5 mouse cellular contexts compared by ENCODE assay signal in the genomic region with DNA sequence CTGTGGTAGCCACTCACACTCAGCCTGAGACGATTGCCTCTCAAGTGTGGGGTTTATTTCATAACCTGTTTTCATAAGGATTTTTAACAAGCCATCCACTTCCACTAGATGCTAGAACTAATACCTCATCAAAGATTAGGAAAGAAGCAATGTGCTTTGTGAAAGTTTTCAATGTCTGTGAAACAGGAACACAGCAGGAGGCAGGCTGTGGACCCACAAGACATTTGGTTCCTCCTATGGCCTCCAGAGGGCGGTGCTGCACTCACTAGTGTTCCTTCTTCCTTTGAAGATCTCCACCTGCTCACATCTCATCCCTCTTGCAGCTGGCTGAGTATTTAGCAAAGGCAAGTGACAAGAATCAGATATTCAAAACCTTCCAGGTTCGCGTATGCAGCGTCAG.
ATAC-seq lines count a peak whose summit lies in the region.

No protein-coding gene starts in this region.

- ATAC-seq in common myeloid progenitor, adult 5-6 weeks (replicated peaks; ENCODE audit: low read depth, poor library complexity, severe bottlenecking): peak; percentile 62; the same call in 1 of the 2 replicates
- ATAC-seq in granulocyte monocyte progenitor cell, adult 5-6 weeks (replicated peaks; ENCODE audit: poor library complexity, severe bottlenecking): peak; percentile 71
- ATAC-seq in megakaryocyte, adult 5-6 weeks (ENCODE audit: poor library complexity, severe bottlenecking): peak; percentile 67
- ATAC-seq in megakaryocyte progenitor cell, adult 5-6 weeks (replicated peaks; ENCODE audit: poor library complexity): peak; percentile 50; the same call in 1 of the 2 replicates
- ATAC-seq in megakaryocyte-erythroid progenitor cell, adult 5-6 weeks (replicated peaks; ENCODE audit: low FRiP score, low TSS enrichment, poor library complexity, severe bottlenecking): 0 out of 2 replicates have a peak, but pooled peaks have one; percentile 44

Comparison
In these comparisons a context has a peak if more than half of its experiments do, and no peak if none do; other contexts are left out.
1. Peak in every context shown above with its lines: ATAC-seq.